Mouse (Mus musculus): Measurements from ENCODE around the gene Ngly1. TPM values are rescaled to one million over a fixed set of nuclear protein-coding genes. Genes with fewer than 3 reads are reported as not detected.

The Ngly1 gene
- polyA plus RNA-seq, 1 experiment from 2014 or later = 15.6 TPM

DNA sequence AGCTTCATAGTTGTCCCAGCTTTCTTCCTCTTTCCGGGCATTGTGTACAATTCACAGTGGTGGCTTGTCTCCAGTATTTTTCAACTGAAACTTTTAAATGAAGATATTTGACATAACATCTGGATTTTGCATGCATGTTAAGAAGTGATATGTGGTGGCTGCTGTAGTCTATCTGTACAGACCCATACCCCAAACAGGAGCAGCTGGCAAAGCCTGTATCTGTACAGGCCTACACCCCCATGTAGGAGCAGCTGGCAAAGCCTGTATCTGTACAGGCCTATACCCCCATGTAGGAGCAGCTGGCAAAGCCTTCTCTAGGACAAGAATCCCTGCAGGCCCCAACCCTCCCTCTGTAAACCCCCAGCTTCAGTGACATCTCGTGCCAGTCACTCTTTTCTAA lies 65.8 kb downstream of the Ngly1 start:
- no peak for DNase-seq (ENCODE audit: low spot score)
- WGBS = 88% methylated on average over 2 of the region's 2 CpGs
- Histone ChIP-seq H3K4me1 (replicated peaks) (no peaks in the 10 kb centered on the region), H3K4me3 (no peak overlapping the region), H3K27ac (no peak overlapping the region), H3K9me3 (no peaks in the 10 kb centered on the region), H3K36me3 (no peaks in the 10 kb centered on the region), H3K27me3 (ENCODE audit: insufficient read depth, poor library complexity, severe bottlenecking) (no peaks in the 10 kb centered on the region)

GRCm38 (mm10) chr14:16316715-16317114 lies 67.6 kb downstream of the Ngly1 start:
- H3K36me3 ChIP-seq = no peaks in the 10 kb centered on the region
- no peaks in the 10 kb centered on the region for H3K4me1 ChIP-seq (replicated peaks)
- no peak for DNase-seq (ENCODE audit: low spot score)
- H3K4me3 ChIP-seq = no peak overlapping the region
- no peaks in the 10 kb centered on the region for H3K9me3 ChIP-seq
- H3K27ac ChIP-seq = no peak overlapping the region
- 77% methylated on average over 1 of the region's 1 CpGs for WGBS
- no peaks in the 10 kb centered on the region for H3K27me3 ChIP-seq (ENCODE audit: insufficient read depth, poor library complexity, severe bottlenecking)

GRCm38 (mm10) chr14:16319818-16320217 lies 70.7 kb downstream of the Ngly1 start:
- no peak for DNase-seq (ENCODE audit: low spot score)
- no peaks in the 10 kb centered on the region for H3K4me1 ChIP-seq (replicated peaks)
- WGBS = 76% methylated on average over 2 of the region's 2 CpGs

GRCm38 (mm10) chr14:16324394-16324793 lies 75.3 kb downstream of the Ngly1 start:
- Histone ChIP-seq H3K4me1 (replicated peaks) (peaks cover 11% of the 10 kb centered on the region), H3K36me3 (no peaks in the 10 kb centered on the region), H3K9me3 (no peaks in the 10 kb centered on the region), H3K27ac (no peak overlapping the region), H3K4me3 (no peak overlapping the region), H3K27me3 (ENCODE audit: insufficient read depth, poor library complexity, severe bottlenecking) (no peaks in the 10 kb centered on the region)
- 84% methylated on average over 4 of the region's 4 CpGs for WGBS
- no peak for DNase-seq (ENCODE audit: low spot score)

More at GRCm38 (mm10) chr14:16319818-16320217, 70.7 kb downstream of the Ngly1 start:
- Histone ChIP-seq H3K36me3 (no peaks in the 10 kb centered on the region), H3K4me3 (no peak overlapping the region), H3K9me3 (no peaks in the 10 kb centered on the region), H3K27ac (no peak overlapping the region), H3K27me3 (ENCODE audit: insufficient read depth, poor library complexity, severe bottlenecking) (no peaks in the 10 kb centered on the region)

- no peak overlapping the region for H3K27ac ChIP-seq
- no peaks in the 10 kb centered on the region for H3K36me3 ChIP-seq
- no peak overlapping the region for H3K4me3 ChIP-seq
- H3K27me3 ChIP-seq (ENCODE audit: insufficient read depth, poor library complexity, severe bottlenecking) = no peaks in the 10 kb centered on the region
- no peak for DNase-seq (ENCODE audit: low spot score)
- whole genome bisulfite sequencing = 29% methylated on average over 1 of the region's 1 CpGs
- peaks cover 11% of the 10 kb centered on the region for H3K4me1 ChIP-seq (replicated peaks)
- H3K9me3 ChIP-seq = no peaks in the 10 kb centered on the region
Measured at GRCm38 (mm10) chr14:16325208-16325607, 76.1 kb downstream of the Ngly1 start.

- DNase-seq (ENCODE audit: low spot score) = peak; percentile 67
- H3K36me3 ChIP-seq = no peaks in the 10 kb centered on the region
- H3K27me3 ChIP-seq (ENCODE audit: insufficient read depth, poor library complexity, severe bottlenecking) = no peaks in the 10 kb centered on the region
- H3K9me3 ChIP-seq = no peaks in the 10 kb centered on the region
- H3K27ac ChIP-seq = peak overlapping the region; percentile 80
- H3K4me1 ChIP-seq (replicated peaks) = peaks cover 15% of the 10 kb centered on the region
- WGBS = 9% methylated on average over 2 of the region's 2 CpGs
- no peak overlapping the region for H3K4me3 ChIP-seq
Measured at GRCm38 (mm10) chr14:16328531-16328930, 79.5 kb downstream of the Ngly1 start.

GRCm38 (mm10) chr14:16328959-16329480 lies 79.9 kb downstream of the Ngly1 start:
- H3K27me3 ChIP-seq (ENCODE audit: insufficient read depth, poor library complexity, severe bottlenecking) = no peaks in the 10 kb centered on the region
- no peak overlapping the region for H3K4me3 ChIP-seq
- peaks cover 15% of the 10 kb centered on the region for H3K4me1 ChIP-seq (replicated peaks)
- H3K27ac ChIP-seq = peak overlapping the region; percentile 80
- no peaks in the 10 kb centered on the region for H3K36me3 ChIP-seq
- 29% methylated on average over 5 of the region's 5 CpGs for WGBS
- peak; percentile 8 for DNase-seq (ENCODE audit: low spot score)
- H3K9me3 ChIP-seq = no peaks in the 10 kb centered on the region

- no peaks in the 10 kb centered on the region for H3K9me3 ChIP-seq
- H3K27ac ChIP-seq = no peak overlapping the region
- H3K4me1 ChIP-seq (replicated peaks) = peaks cover 15% of the 10 kb centered on the region
- no peak for DNase-seq (ENCODE audit: low spot score)
- no peak overlapping the region for H3K4me3 ChIP-seq
- no peaks in the 10 kb centered on the region for H3K27me3 ChIP-seq (ENCODE audit: insufficient read depth, poor library complexity, severe bottlenecking)
- no peaks in the 10 kb centered on the region for H3K36me3 ChIP-seq
- WGBS = 81% methylated on average over 3 of the region's 3 CpGs
Measured at GRCm38 (mm10) chr14:16329756-16330155, 80.7 kb downstream of the Ngly1 start.

DNA sequence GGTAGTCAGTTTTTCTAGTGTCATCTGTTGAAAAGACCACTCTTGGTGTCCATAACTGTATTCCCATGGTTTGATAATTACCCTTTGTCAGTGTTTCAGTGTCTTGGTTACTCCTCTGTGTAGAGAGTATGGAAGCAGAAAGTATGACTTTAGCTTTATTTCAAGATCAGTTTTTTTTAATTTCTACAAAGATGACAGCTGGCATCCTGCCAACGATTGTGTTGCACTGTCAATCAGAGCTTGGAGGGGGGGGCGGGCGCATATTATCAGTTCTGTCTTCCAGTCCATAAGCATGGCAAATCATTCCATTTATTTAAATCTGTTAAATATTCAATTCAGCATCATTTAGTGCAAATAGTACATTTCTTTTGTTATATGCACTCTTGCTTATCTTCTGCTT lies 85.2 kb downstream of the Ngly1 start:
- H3K36me3 ChIP-seq = no peaks in the 10 kb centered on the region
- H3K4me1 ChIP-seq (replicated peaks) = peaks cover 13% of the 10 kb centered on the region
- no peak overlapping the region for H3K4me3 ChIP-seq
- no peak overlapping the region for H3K27ac ChIP-seq
- no peaks in the 10 kb centered on the region for H3K27me3 ChIP-seq (ENCODE audit: insufficient read depth, poor library complexity, severe bottlenecking)
- DNase-seq (ENCODE audit: low spot score) = no peak
- no peaks in the 10 kb centered on the region for H3K9me3 ChIP-seq
- WGBS = 93% methylated on average over 3 of the region's 3 CpGs

DNA sequence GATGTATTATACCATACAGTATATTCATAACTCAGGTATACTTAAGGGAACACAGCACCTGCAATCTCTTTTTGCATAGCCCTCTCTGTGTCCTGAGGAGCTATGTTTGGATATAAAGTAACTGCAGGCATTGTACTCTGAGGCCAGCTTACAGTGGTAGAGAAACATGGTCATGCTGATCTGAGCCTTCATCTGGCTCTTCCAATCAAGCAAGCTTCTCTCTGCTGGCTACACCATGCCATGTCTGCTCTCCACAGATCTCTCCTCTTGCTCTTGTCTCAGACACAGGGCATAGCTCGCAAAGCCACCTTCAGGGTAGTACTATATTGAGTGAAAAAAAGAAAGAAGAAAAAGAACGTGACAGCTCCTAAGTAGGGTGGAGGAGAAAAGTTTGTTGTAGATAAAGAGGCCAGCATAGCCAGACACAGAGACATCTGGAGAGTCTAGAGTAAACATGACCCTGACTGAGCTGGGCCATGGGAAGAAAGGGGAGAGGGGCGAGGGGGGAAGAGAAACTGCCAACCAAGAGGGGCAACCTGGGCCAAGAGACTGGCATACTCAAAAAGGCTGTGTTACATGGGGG lies 86.8 kb downstream of the Ngly1 start:
- Histone ChIP-seq H3K27me3 (ENCODE audit: insufficient read depth, poor library complexity, severe bottlenecking) (no peaks in the 10 kb centered on the region), H3K36me3 (no peaks in the 10 kb centered on the region), H3K27ac (no peak overlapping the region), H3K9me3 (no peaks in the 10 kb centered on the region), H3K4me1 (replicated peaks) (0 out of 2 replicates have a peak, but pooled peaks cover 11% of the 10 kb centered on the region), H3K4me3 (no peak overlapping the region)
- WGBS = 65% methylated on average over 3 of the region's 3 CpGs
- DNase-seq (ENCODE audit: low spot score) = no peak

GRCm38 (mm10) chr14:16347505-16347904 lies 98.4 kb downstream of the Ngly1 start:
- no peak for DNase-seq (ENCODE audit: low spot score)
- 72% methylated on average over 9 of the region's 9 CpGs for WGBS

GRCm38 (mm10) chr14:16359704-16360103 lies 110.6 kb downstream of the Ngly1 start:
- 81% methylated on average over 1 of the region's 1 CpGs for WGBS
- no peak for DNase-seq (ENCODE audit: low spot score)
- Histone ChIP-seq H3K9me3 (no peaks in the 10 kb centered on the region), H3K4me3 (no peak overlapping the region), H3K27me3 (ENCODE audit: insufficient read depth, poor library complexity, severe bottlenecking) (no peaks in the 10 kb centered on the region), H3K4me1 (replicated peaks) (peaks cover 9% of the 10 kb centered on the region), H3K27ac (no peak overlapping the region), H3K36me3 (no peaks in the 10 kb centered on the region)

More at GRCm38 (mm10) chr14:16347505-16347904, 98.4 kb downstream of the Ngly1 start:
- Histone ChIP-seq H3K27ac (no peak overlapping the region), H3K36me3 (no peaks in the 10 kb centered on the region), H3K27me3 (ENCODE audit: insufficient read depth, poor library complexity, severe bottlenecking) (no peaks in the 10 kb centered on the region), H3K4me3 (no peak overlapping the region), H3K4me1 (replicated peaks) (no peaks in the 10 kb centered on the region), H3K9me3 (no peaks in the 10 kb centered on the region)

Data from hindbrain, embryonic 10.5 days (tissue).